Mouse (Mus musculus) G1E-ER4 (cell line): ENCODE measurements around the gene Nf2. TPM values are rescaled to one million over a fixed set of nuclear protein-coding genes. Genes with fewer than 3 reads are reported as not detected.

ENCODE experiments used
- GATA1 ChIP-seq: IDR thresholded peaks from one replicate; pipeline ENCODE4 v1.8.0; 2012; ENCODE audit warnings: low read length, inconsistent platforms
- polyA plus RNA-seq: library from polyadenylated mRNA; stranded (reverse); fragments of >175 nt; gene quantifications from 2 replicates; pipeline ENCODE4 v1.2.3, GENCODE M21; 2012

The Nf2 gene
- polyA plus RNA-seq, 1 experiment = 79.6 TPM

GRCm38 (mm10) chr11:4853021-4853420 lies 3.7 kb upstream of the Nf2 start:
- TF ChIP-seq GATA1 = no peak

- no peak for TF ChIP-seq GATA1
Measured at GRCm38 (mm10) chr11:4850404-4850803, 1.1 kb upstream of the Nf2 start.

- no peak for TF ChIP-seq GATA1
Measured at GRCm38 (mm10) chr11:4848483-4849248, 670 bp downstream of the Nf2 start.

GRCm38 (mm10) chr11:4840942-4841526 lies 8.3 kb downstream of the Nf2 start:
- no peak for TF ChIP-seq GATA1

GRCm38 (mm10) chr11:4838235-4838634 lies 11.1 kb downstream of the Nf2 start:
- no peak for TF ChIP-seq GATA1

- TF ChIP-seq GATA1 = no peak
Measured at GRCm38 (mm10) chr11:4837342-4837741, 12.0 kb downstream of the Nf2 start.

GRCm38 (mm10) chr11:4836755-4837154 lies 12.6 kb downstream of the Nf2 start:
- TF ChIP-seq GATA1 = no peak

GRCm38 (mm10) chr11:4835436-4835835 lies 13.9 kb downstream of the Nf2 start:
- TF ChIP-seq GATA1 = no peak

- no peak for TF ChIP-seq GATA1
Measured at GRCm38 (mm10) chr11:4833295-4833939, 15.9 kb downstream of the Nf2 start.

- TF ChIP-seq GATA1 = no peak
Measured at GRCm38 (mm10) chr11:4831066-4831465, 18.3 kb downstream of the Nf2 start.

GRCm38 (mm10) chr11:4827916-4828315 lies 21.4 kb downstream of the Nf2 start:
- no peak for TF ChIP-seq GATA1

- no peak for TF ChIP-seq GATA1
Measured at GRCm38 (mm10) chr11:4827340-4827739, 22.0 kb downstream of the Nf2 start.

- TF ChIP-seq GATA1 = no peak
Measured at GRCm38 (mm10) chr11:4826152-4826778, 23.1 kb downstream of the Nf2 start.

- no peak for TF ChIP-seq GATA1
Measured at GRCm38 (mm10) chr11:4823655-4824312, 25.6 kb downstream of the Nf2 start.
